ENCODE assay signal across 8 mouse cellular contexts in genomic region chr6:125081797-125082560, GRCm38 (mm10). TPM values are rescaled to one million over a fixed set of nuclear protein-coding genes. Genes with fewer than 3 reads are reported as not detected.
DNase-seq lines count a peak whose midpoint lies in the region; ATAC-seq and TF ChIP-seq lines count a peak whose summit lies in the region.

No protein-coding gene starts in this region.

- H3K4me1 ChIP-seq in G1E (ENCODE audit: insufficient read depth, low read depth, low read length), result peaks cover 16% of the 10 kb centered on the region
- H3K4me1 ChIP-seq in forebrain, embryonic 12.5 days, result peaks cover 10% of the 10 kb centered on the region
- H3K4me1 ChIP-seq in heart, embryonic 16.5 days (ENCODE audit: control insufficient read depth, insufficient read depth, low read length), result peaks cover 5% of the 10 kb centered on the region; the same call in 1 of the 2 replicates
- H3K4me1 ChIP-seq in liver, embryonic 15.5 days (replicated peaks), result peaks cover 21% of the 10 kb centered on the region

- peak; percentile 24; the same call in 1 of the 2 replicates for ATAC-seq in G1E (ENCODE audit: extremely low read depth, insufficient number of reproducible peaks, low FRiP score, poor library complexity, severe bottlenecking)
- ATAC-seq in forebrain, embryonic 12.5 days (ENCODE audit: low FRiP score), result peak; percentile 90
- peak; percentile 91 for ATAC-seq in heart, embryonic 16.5 days (replicated peaks; ENCODE audit: extremely low read depth, insufficient read depth, low FRiP score)
- peak; percentile 78 for ATAC-seq in liver, embryonic 15.5 days (ENCODE audit: insufficient read depth)
- ATAC-seq in activated CD4-positive, CD25-positive, alpha-beta regulatory T cell, adult 4 months, result no peak

- WGBS in forebrain, embryonic 12.5 days, result 23% methylated on average over 45 of the region's 45 CpGs
- WGBS in heart, embryonic 16.5 days, result 27% methylated on average over 45 of the region's 45 CpGs
- WGBS in liver, embryonic 15.5 days (ENCODE audit: insufficient replicate concordance), result 40% methylated on average over 45 of the region's 45 CpGs

- H3K36me3 ChIP-seq in G1E (replicated peaks), result peaks cover 22% of the 10 kb centered on the region
- H3K36me3 ChIP-seq in forebrain, embryonic 12.5 days (replicated peaks), result no peaks in the 10 kb centered on the region
- no peaks in the 10 kb centered on the region for H3K36me3 ChIP-seq in heart, embryonic 16.5 days (ENCODE audit: control insufficient read depth, insufficient read depth)
- H3K36me3 ChIP-seq in liver, embryonic 15.5 days (replicated peaks), result no peaks in the 10 kb centered on the region

- peak overlapping the region; percentile 90 for H3K27ac ChIP-seq in forebrain, embryonic 12.5 days
- H3K27ac ChIP-seq in heart, embryonic 16.5 days (ENCODE audit: low read length), result peak overlapping the region; percentile 66
- no peak overlapping the region for H3K27ac ChIP-seq in liver, embryonic 15.5 days (replicated peaks)

- H3K27me3 ChIP-seq in G1E (ENCODE audit: insufficient read depth, low read length), result 0 out of 2 replicates have a peak, but pooled peaks cover 3% of the 10 kb centered on the region
- peaks cover 15% of the 10 kb centered on the region for H3K27me3 ChIP-seq in forebrain, embryonic 12.5 days
- H3K27me3 ChIP-seq in heart, embryonic 16.5 days (ENCODE audit: control insufficient read depth, insufficient read depth, low read length), result no peaks in the 10 kb centered on the region
- H3K27me3 ChIP-seq in liver, embryonic 15.5 days, result no peaks in the 10 kb centered on the region

- H3K9ac ChIP-seq in forebrain, embryonic 12.5 days, result peak overlapping the region; percentile 59
- H3K9ac ChIP-seq in heart, embryonic 16.5 days (ENCODE audit: low read length), result peak overlapping the region; percentile 68
- no peak overlapping the region for H3K9ac ChIP-seq in liver, embryonic 15.5 days

- no peak for DNase-seq in G1E (ENCODE audit: low spot score)
- peak; percentile 64 for DNase-seq in c-Kit-positive CD71-negative TER-119-negative erythroid progenitor cells, embryonic 14.5 days (ENCODE audit: low read depth)
- DNase-seq in kidney, postnatal 25 days, result peak; percentile 93 to 96
- peak; percentile 73 for DNase-seq in ovary, postnatal 10 days (ENCODE audit: low spot score)

- peak overlapping the region; percentile 64 for H3K4me2 ChIP-seq in forebrain, embryonic 12.5 days
- peak overlapping the region; percentile 77 for H3K4me2 ChIP-seq in heart, embryonic 16.5 days (ENCODE audit: low read depth, low read length)
- peak overlapping the region; percentile 75 for H3K4me2 ChIP-seq in liver, embryonic 15.5 days

- no peak overlapping the region for H3K4me3 ChIP-seq in G1E (ENCODE audit: low read depth, low read length)
- peak overlapping the region; percentile 42 for H3K4me3 ChIP-seq in forebrain, embryonic 12.5 days (replicated peaks)
- peak overlapping the region; percentile 52 for H3K4me3 ChIP-seq in heart, embryonic 16.5 days (ENCODE audit: low read length)
- H3K4me3 ChIP-seq in liver, embryonic 15.5 days (replicated peaks), result peak overlapping the region; percentile 46

- peak; percentile 22; the same call in 1 of the 2 replicates for TF ChIP-seq CTCF in G1E (IDR thresholded peaks at IDR 0.05; ENCODE audit: low read depth, low read length)

- no peaks in the 10 kb centered on the region for H3K9me3 ChIP-seq in G1E (replicated peaks)
- no peaks in the 10 kb centered on the region for H3K9me3 ChIP-seq in forebrain, embryonic 12.5 days
- no peaks in the 10 kb centered on the region for H3K9me3 ChIP-seq in heart, embryonic 16.5 days (replicated peaks; ENCODE audit: control insufficient read depth, low read length)
- H3K9me3 ChIP-seq in liver, embryonic 15.5 days (replicated peaks), result no peaks in the 10 kb centered on the region

RNA-seq across cellular contexts. Expression of gene Chd4, which starts 13.8 kb away (rescaled TPM):
- total RNA-seq in G1E (2014; fragmentation: Nextera tagmentation) (235 and 241 TPM in 2 replicates), G1E (2017) (326 and 362 TPM in 2 replicates)
- 188 and 219 TPM in 2 replicates for polyA plus RNA-seq in G1E (2012)
- 120 and 124 TPM in 2 replicates for polyA plus RNA-seq in forebrain, embryonic 12.5 days (2016; fragmentation: Nextera tagmentation; extraction: Ambion mirVana)
- 50.6 and 63.0 TPM in 2 replicates for polyA plus RNA-seq in heart, embryonic 16.5 days (2015; fragmentation: Nextera tagmentation; extraction: Ambion mirVana)
- 22.6 TPM in 2 replicates for polyA plus RNA-seq in liver, embryonic 15.5 days (2015; fragmentation: Nextera tagmentation; extraction: Ambion mirVana)
- polyA plus RNA-seq in activated CD4-positive, CD25-positive, alpha-beta regulatory T cell, adult 4 months (2017; shearing (Covaris generic)), result 10 to 100 TPM; 49.4 to 66.6 TPM

RNA-seq across cellular contexts. Expression of gene Lpar5, which starts 14.3 kb away (rescaled TPM):
- total RNA-seq in G1E (2014; fragmentation: Nextera tagmentation), result 0.83 and 2.3 TPM in 2 replicates
- 2.4 and 2.6 TPM in 2 replicates for total RNA-seq in G1E (2017)
- 0.83 and 1.4 TPM in 2 replicates for polyA plus RNA-seq in G1E (2012)
- 0.31 TPM in 1 of 2 replicates, not detected in the other for polyA plus RNA-seq in forebrain, embryonic 12.5 days (2016; fragmentation: Nextera tagmentation; extraction: Ambion mirVana)
- polyA plus RNA-seq in heart, embryonic 16.5 days (2015; fragmentation: Nextera tagmentation; extraction: Ambion mirVana), result 0.55 and 1.6 TPM in 2 replicates
- polyA plus RNA-seq in liver, embryonic 15.5 days (2015; fragmentation: Nextera tagmentation; extraction: Ambion mirVana), result 1.3 TPM in 2 replicates
- 1 to 10 TPM; 8.6 to 9.5 TPM for polyA plus RNA-seq in activated CD4-positive, CD25-positive, alpha-beta regulatory T cell, adult 4 months (2017; shearing (Covaris generic))

RNA-seq across cellular contexts. Expression of gene Acrbp, which starts 32.5 kb away (rescaled TPM):
- total RNA-seq in G1E (2014; fragmentation: Nextera tagmentation) (11.8 and 16.1 TPM in 2 replicates), G1E (2017) (4.7 and 8.1 TPM in 2 replicates)
- polyA plus RNA-seq in G1E (2012), result 6.4 and 9.4 TPM in 2 replicates
- polyA plus RNA-seq in forebrain, embryonic 12.5 days (2016; fragmentation: Nextera tagmentation; extraction: Ambion mirVana), result 14.7 and 17.7 TPM in 2 replicates
- 8.0 TPM in 2 replicates for polyA plus RNA-seq in heart, embryonic 16.5 days (2015; fragmentation: Nextera tagmentation; extraction: Ambion mirVana)
- 1.7 and 2.4 TPM in 2 replicates for polyA plus RNA-seq in liver, embryonic 15.5 days (2015; fragmentation: Nextera tagmentation; extraction: Ambion mirVana)
- polyA plus RNA-seq in activated CD4-positive, CD25-positive, alpha-beta regulatory T cell, adult 4 months (2017; shearing (Covaris generic)), result 1 to 10 TPM; 8.1 to 9.7 TPM

RNA-seq across cellular contexts. Expression of gene Ing4, which starts 42.4 kb away (rescaled TPM):
- total RNA-seq in G1E (2014; fragmentation: Nextera tagmentation) (36.2 and 37.5 TPM in 2 replicates), G1E (2017) (99.6 and 118 TPM in 2 replicates)
- polyA plus RNA-seq in G1E (2012), result 14.3 and 14.6 TPM in 2 replicates
- 163 and 164 TPM in 2 replicates for polyA plus RNA-seq in forebrain, embryonic 12.5 days (2016; fragmentation: Nextera tagmentation; extraction: Ambion mirVana)
- 77.5 and 89.0 TPM in 2 replicates for polyA plus RNA-seq in heart, embryonic 16.5 days (2015; fragmentation: Nextera tagmentation; extraction: Ambion mirVana)
- 27.6 and 30.9 TPM in 2 replicates for polyA plus RNA-seq in liver, embryonic 15.5 days (2015; fragmentation: Nextera tagmentation; extraction: Ambion mirVana)
- 10 to 100 TPM; 41.5 to 48.1 TPM for polyA plus RNA-seq in activated CD4-positive, CD25-positive, alpha-beta regulatory T cell, adult 4 months (2017; shearing (Covaris generic))

RNA-seq across cellular contexts. Expression of gene Nop2, which starts 49.7 kb away (rescaled TPM):
- total RNA-seq in G1E (2014; fragmentation: Nextera tagmentation), result 56.9 and 61.0 TPM in 2 replicates
- total RNA-seq in G1E (2017), result 87.7 and 89.2 TPM in 2 replicates
- 53.4 and 90.0 TPM in 2 replicates for polyA plus RNA-seq in G1E (2012)
- polyA plus RNA-seq in forebrain, embryonic 12.5 days (2016; fragmentation: Nextera tagmentation; extraction: Ambion mirVana), result 62.9 and 63.6 TPM in 2 replicates
- 45.0 and 45.8 TPM in 2 replicates for polyA plus RNA-seq in heart, embryonic 16.5 days (2015; fragmentation: Nextera tagmentation; extraction: Ambion mirVana)
- 32.1 and 33.5 TPM in 2 replicates for polyA plus RNA-seq in liver, embryonic 15.5 days (2015; fragmentation: Nextera tagmentation; extraction: Ambion mirVana)
- polyA plus RNA-seq in activated CD4-positive, CD25-positive, alpha-beta regulatory T cell, adult 4 months (2017; shearing (Covaris generic)), result 10 to 100 TPM; 40.6 to 50.3 TPM
